Mouse (Mus musculus): ENCODE measurements around the gene Trh.

DNA sequence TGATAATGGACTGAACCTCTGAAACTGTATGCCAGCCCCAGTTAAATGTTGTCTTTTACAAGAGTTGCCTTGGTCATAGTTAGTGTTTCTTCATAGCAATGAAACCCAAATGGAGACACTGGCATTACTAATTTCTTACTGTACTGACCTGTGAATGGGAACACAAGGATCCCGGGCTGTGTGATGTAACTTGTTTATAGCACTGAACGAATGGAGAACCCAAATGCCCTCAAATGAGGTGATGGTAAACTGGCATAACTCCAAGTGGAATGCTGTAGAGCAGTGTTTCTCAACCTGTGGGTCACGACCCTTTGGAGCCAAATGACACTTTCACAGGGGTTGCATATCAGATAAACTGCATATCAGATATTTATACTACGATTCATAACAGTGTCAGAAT is 41.1 kb upstream of the Trh start:
- TF ChIP-seq UBTF (IDR thresholded peaks at IDR 0.05; ENCODE audit: borderline replicate concordance, insufficient read depth, low read depth, low read length) = no peak
- TF ChIP-seq CTCF (IDR thresholded peaks at IDR 0.05 in 2 of 3, conservative IDR thresholded peaks at IDR 0.05 in 1 of 3; ENCODE audit: control insufficient read depth in 1 of 3, insufficient read depth in 1 of 3, low read depth in 2 of 3, low read length in 3 of 3, poor library complexity in 1 of 3, severe bottlenecking in 1 of 3) = no peak
- TF ChIP-seq MAZ (IDR thresholded peaks at IDR 0.05; ENCODE audit: low read depth, low read length) = no peak
- TF ChIP-seq CHD2 (IDR thresholded peaks at IDR 0.05; ENCODE audit: low read length) = no peak
- TF ChIP-seq MEF2A (IDR thresholded peaks at IDR 0.05; ENCODE audit: extremely low read depth, insufficient replicate concordance, low read depth, low read length, poor library complexity, severe bottlenecking) = no peak
- TF ChIP-seq MAX (IDR thresholded peaks at IDR 0.05; ENCODE audit: low read length) = no peak
- no peak for TF ChIP-seq EP300 (IDR thresholded peaks at IDR 0.05; ENCODE audit: low read depth in 1 of 2, low read length in 2 of 2)
- TF ChIP-seq MYB (IDR thresholded peaks at IDR 0.05; ENCODE audit: low read depth, low read length) = no peak
